Mouse (Mus musculus) heart, postnatal 0 days (tissue): ENCODE data around the gene Pbx2. TPM values are rescaled to one million over a fixed set of nuclear protein-coding genes. Genes with fewer than 3 reads are reported as not detected.

Source experiments
- ATAC-seq: fragments of 200-750 bp; cut with Nextera tagmentation; 2 replicates; pipeline ENCODE4 v1.8.0; 2017; ENCODE audit warnings: low read depth, moderate number of reproducible peaks, moderate library complexity; ENCODE audit not compliant: insufficient read depth
- DNase-seq: peaks from one replicate; pipeline ENCODE4 v3.0.0-alpha.2; 2016; ENCODE audit warnings: low spot score
- H3K27ac ChIP-seq: fragments of 300-500 bp; sonication (generic); 2 replicates; pipeline ENCODE4 v1.5.1; 2014; ENCODE audit warnings: low read depth, mild to moderate bottlenecking
- H3K27me3 ChIP-seq: fragments of 300-500 bp; sonication (generic); 2 replicates; pipeline ENCODE4 v1.6.1; 2014; ENCODE audit warnings: low read length, mixed read lengths; ENCODE audit not compliant: control insufficient read depth, insufficient read depth
- H3K36me3 ChIP-seq: fragments of 300-500 bp; sonication (generic); replicated peaks from 2 replicates; pipeline ENCODE4 v1.6.1; 2014; ENCODE audit warnings: low read length, mixed read lengths; ENCODE audit not compliant: control insufficient read depth, insufficient read depth
- H3K4me1 ChIP-seq: fragments of 300-500 bp; sonication (generic); 2 replicates; pipeline ENCODE4 v1.6.1; 2014; ENCODE audit warnings: antibody characterized with exemption; ENCODE audit not compliant: control insufficient read depth, insufficient read depth
- H3K4me2 ChIP-seq: fragments of 300-500 bp; sonication (generic); 2 replicates; pipeline ENCODE4 v1.6.1; 2014; ENCODE audit warnings: low read depth, mild to moderate bottlenecking, low read length, moderate library complexity
- H3K4me3 ChIP-seq: fragments of 300-500 bp; sonication (generic); 2 replicates; pipeline ENCODE4 v1.5.1; 2014; ENCODE audit warnings: low read depth, low read length
- H3K9ac ChIP-seq: fragments of 300-500 bp; sonication (generic); replicated peaks from 2 replicates; pipeline ENCODE4 v1.6.1; 2014; ENCODE audit warnings: low read depth, low read length, mixed read lengths
- H3K9me3 ChIP-seq: fragments of 300-500 bp; sonication (generic); replicated peaks from 2 replicates; pipeline ENCODE4 v1.6.1; 2016; ENCODE audit warnings: low read length; ENCODE audit not compliant: control insufficient read depth
- CTCF ChIP-seq: IDR thresholded peaks from 2 replicates; pipeline ENCODE4 v1.5.1; 2016; ENCODE audit warnings: antibody characterized with exemption, control low read depth, low read depth
- EP300 ChIP-seq: IDR thresholded peaks from 2 replicates; pipeline ENCODE4 v1.6.1; 2016; ENCODE audit warnings: antibody characterized with exemption, low read depth
- WGBS: fragments of 180-500 bp; shearing (Covaris S2); extraction: QIAGEN DNeasy Blood & Tissue Kit; methylation state at CpG from one replicate; pipeline ENCODE4 v1.1.7; 2014; 5-methylcytosine and 5-hydroxymethylcytosine counted together
- polyA plus RNA-seq: library from polyadenylated mRNA; unstranded; fragments of >200 nt; fragmentation: Nextera tagmentation; extraction: Ambion mirVana; gene quantifications from 2 replicates; pipeline ENCODE4 v1.2.1, GENCODE M21; 2015
- total RNA-seq: library from RNA; depleted of rRNA; stranded (reverse); fragments of >200 nt; gene quantifications from 2 replicates; pipeline ENCODE4 v1.2.3, GENCODE M21; 2014; ENCODE audit warnings: low replicate concordance

Pbx2 gene
- total and polyA plus RNA-seq, 2 experiments from 2014 or later, result 3.3 to 42.6 TPM

DNA sequence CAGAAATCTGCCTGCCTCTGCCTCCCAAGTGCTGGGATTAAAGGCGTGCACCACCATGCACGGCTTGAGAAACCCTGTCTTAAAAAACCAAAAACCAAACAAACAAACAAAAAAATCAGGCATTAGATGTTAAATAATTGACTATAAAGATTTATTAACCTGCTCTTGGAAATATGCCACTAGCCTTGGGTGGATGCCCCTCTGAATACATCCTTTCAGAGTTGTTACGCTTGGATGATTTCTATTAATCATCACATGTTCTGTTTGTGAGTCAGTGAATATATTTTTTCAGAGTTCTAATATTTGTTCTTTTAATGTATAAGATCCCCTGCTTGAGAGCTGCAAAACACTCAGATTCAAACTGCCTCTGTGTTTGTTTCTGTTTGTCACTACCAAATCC, 33.9 kb downstream of the Pbx2 start:
- Histone ChIP-seq H3K27ac (no peak overlapping the region), H3K36me3 (peaks cover 47% of the 10 kb centered on the region), H3K9ac (no peak overlapping the region), H3K27me3 (peaks cover 11% of the 10 kb centered on the region), H3K4me2 (no peak overlapping the region), H3K4me3 (no peak overlapping the region), H3K9me3 (no peaks in the 10 kb centered on the region), H3K4me1 (peaks cover 16% of the 10 kb centered on the region)
- DNase-seq (no peak), ATAC-seq (no peak)
- WGBS, result 96% methylated on average over 3 of the region's 3 CpGs
- TF ChIP-seq EP300, result no peak
- no peak for TF ChIP-seq CTCF

GRCm38 (mm10) chr17:34626062-34626772, 35.2 kb downstream of the Pbx2 start:
- Histone ChIP-seq H3K27ac (peak overlapping the region; percentile 96), H3K27me3 (peaks cover 23% of the 10 kb centered on the region), H3K4me2 (peak overlapping the region; percentile 85), H3K4me1 (peaks cover 16% of the 10 kb centered on the region), H3K36me3 (peaks cover 38% of the 10 kb centered on the region), H3K9me3 (no peaks in the 10 kb centered on the region), H3K4me3 (peak overlapping the region; percentile 69), H3K9ac (peak overlapping the region; percentile 59)
- TF ChIP-seq CTCF (no peak), EP300 (no peak)
- 48% methylated on average over 16 of the region's 16 CpGs for WGBS
- DNase-seq (no peak), ATAC-seq (no peak)

DNA sequence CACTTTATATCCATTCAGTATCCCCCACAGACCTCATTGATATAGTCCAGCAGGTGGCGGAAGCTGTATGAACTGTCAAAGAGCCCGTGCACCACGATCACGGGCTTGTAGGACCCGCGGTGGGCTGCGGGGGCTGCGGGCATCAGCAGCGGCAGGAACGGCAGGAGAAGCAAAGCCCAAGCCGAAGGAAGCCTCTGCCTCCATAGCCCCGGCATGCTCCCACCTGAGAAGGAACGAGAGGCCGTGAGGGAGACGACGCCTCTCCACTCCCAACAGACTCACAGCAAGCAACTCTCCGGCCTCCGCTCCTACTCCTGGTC, 35.7 kb downstream of the Pbx2 start:
- peaks cover 16% of the 10 kb centered on the region for H3K4me1 ChIP-seq
- ATAC-seq (no peak), DNase-seq (peak; percentile 57)

GRCm38 (mm10) chr17:34627093-34627942, 36.3 kb downstream of the Pbx2 start:
- under 1% methylated on average over 44 of the region's 45 CpGs for WGBS
- peak overlapping the region; percentile 69 for H3K4me3 ChIP-seq

More for the DNA sequence above, 35.7 kb downstream of the Pbx2 start:
- H3K9ac ChIP-seq, result peak overlapping the region; percentile 59
- H3K9me3 ChIP-seq, result no peaks in the 10 kb centered on the region
- peaks cover 28% of the 10 kb centered on the region for H3K27me3 ChIP-seq
- WGBS, result under 1% methylated on average over 18 of the region's 18 CpGs
- H3K4me3 ChIP-seq, result peak overlapping the region; percentile 69
- TF ChIP-seq CTCF, result peak; percentile 63
- TF ChIP-seq EP300, result no peak
- H3K4me2 ChIP-seq, result peak overlapping the region; percentile 85
- peak overlapping the region; percentile 96 for H3K27ac ChIP-seq
- H3K36me3 ChIP-seq, result peaks cover 34% of the 10 kb centered on the region

DNA sequence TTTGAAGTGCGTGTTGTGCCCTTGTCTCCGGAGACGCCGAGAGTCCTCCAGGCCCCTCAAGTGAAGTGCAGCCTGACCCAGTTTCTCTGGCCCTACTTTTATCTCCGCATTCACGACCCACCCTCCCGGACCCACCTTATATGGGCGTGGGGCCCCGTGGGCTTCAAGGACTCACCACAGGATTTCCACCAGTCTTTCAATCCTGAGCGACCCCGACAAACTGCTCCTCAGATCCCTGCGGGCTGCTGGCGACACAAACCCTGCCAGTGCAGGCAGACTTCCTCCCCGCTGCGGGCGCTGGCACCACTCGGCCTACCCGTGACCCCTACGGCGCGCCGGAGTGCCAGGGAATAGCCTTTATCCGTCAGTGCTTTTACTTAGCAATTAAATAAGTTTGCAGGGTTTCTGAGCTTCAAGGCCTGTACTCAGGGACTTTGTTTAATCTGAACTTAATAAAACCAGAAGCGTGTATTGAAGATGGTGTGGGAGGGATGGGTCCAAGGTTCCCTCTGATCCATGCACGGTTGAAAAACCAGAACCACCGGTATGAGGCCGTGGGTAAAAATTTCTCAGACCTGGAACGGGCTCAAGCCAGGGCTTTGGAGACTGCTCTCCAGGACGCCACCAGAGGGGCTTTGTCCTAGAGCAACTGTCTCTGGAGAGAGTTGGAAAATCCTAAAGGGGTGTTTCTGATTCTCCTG, 37.0 kb downstream of the Pbx2 start, which contains the start of gene Ppt2:
Gene Ppt2 (minus strand): TSS at position 568 of the 701 bp plus-strand sequence.
- Histone ChIP-seq H3K27ac (peak within 1 kb of the TSS; percentile 96), H3K9ac (peak within 1 kb of the TSS; percentile 59), H3K9me3 (no peaks in the 10 kb centered on the region), H3K36me3 (peaks cover 20% of the 10 kb centered on the region), H3K4me1 (peaks cover 16% of the 10 kb centered on the region), H3K27me3 (peaks cover 41% of the 10 kb centered on the region), H3K4me3 (peak within 1 kb of the TSS; percentile 69), H3K4me2 (peak within 1 kb of the TSS; percentile 85)
- TF ChIP-seq CTCF, result no peak
- TF ChIP-seq EP300, result no peak
- ATAC-seq, result peak; percentile 22; the same call in 1 of the 2 replicates
- no peak for DNase-seq
- 4% methylated on average over 29 of the region's 29 CpGs for WGBS

More at GRCm38 (mm10) chr17:34627093-34627942, 36.3 kb downstream of the Pbx2 start:
- TF ChIP-seq CTCF (no peak), EP300 (0 out of 2 replicates have a peak, but pooled peaks have one; percentile 57)
- peak; percentile 95 for DNase-seq
- Histone ChIP-seq H3K4me2 (peak overlapping the region; percentile 85), H3K27ac (peak overlapping the region; percentile 96), H3K27me3 (peaks cover 34% of the 10 kb centered on the region), H3K4me1 (peaks cover 16% of the 10 kb centered on the region), H3K9ac (peak overlapping the region; percentile 59), H3K9me3 (no peaks in the 10 kb centered on the region), H3K36me3 (peaks cover 28% of the 10 kb centered on the region)
- peak; percentile 87 for ATAC-seq
